Mouse (Mus musculus): ENCODE data around the gene Gna12.

DNA sequence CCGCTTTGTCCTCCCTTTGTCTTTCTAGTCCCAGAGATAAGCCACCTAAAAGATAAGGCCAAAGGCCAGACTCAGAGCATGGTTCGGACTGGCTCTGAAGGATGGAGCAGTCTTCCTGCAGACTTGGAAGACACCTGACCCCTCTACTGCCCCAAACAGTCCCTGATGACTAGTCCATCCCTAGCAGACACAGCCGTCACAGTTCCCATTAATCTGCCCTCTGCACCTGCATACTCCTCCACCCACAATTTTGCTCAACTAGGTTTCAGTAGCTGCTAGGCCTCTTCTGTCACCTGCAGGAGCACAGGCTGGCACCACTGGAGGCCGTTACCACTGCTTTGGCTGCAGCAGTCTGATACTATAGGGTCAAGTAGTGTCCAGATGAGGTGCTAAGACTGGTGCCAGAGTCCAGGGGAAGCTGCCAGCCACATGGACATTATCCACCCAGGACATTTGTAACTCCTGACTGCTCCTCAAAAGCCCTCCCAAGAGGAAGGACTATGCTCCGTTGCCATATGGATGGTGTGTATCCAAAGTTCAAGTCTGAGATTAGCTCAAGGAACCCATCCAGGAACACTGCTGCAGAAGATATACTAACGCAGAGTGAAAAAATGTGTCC is 13.2 kb downstream of the Gna12 start:
- TF ChIP-seq CTCF (IDR thresholded peaks at IDR 0.05; ENCODE audit: extremely low read depth, insufficient read length, insufficient replicate concordance, low read depth, low read length): no peak
- TF ChIP-seq POLR2A (IDR thresholded peaks at IDR 0.05; ENCODE audit: low read depth, low read length): no peak
